Mouse (Mus musculus): ENCODE data around the gene Themis. TPM values are rescaled to one million over a fixed set of nuclear protein-coding genes. Genes with fewer than 3 reads are reported as not detected.

Themis gene
- polyA plus RNA-seq, 1 experiment from 2014 or later, result not detected

DNA sequence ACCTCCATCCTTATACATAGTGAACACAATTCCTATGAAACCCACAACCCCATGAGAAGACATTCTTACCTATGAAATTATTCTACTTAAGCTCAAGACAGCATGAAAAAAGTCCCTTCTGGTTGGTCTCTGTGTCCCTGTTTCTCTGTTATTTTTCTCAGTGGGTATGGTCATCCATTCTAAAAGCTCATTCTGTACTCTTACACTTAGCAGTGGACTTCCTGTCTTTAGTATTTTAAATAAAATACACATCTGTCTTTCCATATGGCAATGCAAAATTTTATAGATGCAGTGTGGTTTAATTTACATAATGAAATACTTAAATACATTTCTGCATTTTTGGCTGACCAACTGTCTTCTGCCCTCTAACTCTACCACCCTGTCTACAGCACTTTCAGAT, 30.0 kb downstream of the Themis start:
- DNase-seq (ENCODE audit: extremely low spot score, low spot score), result no peak
- Histone ChIP-seq H3K4me3 (no peak overlapping the region), H3K9me3 (no peaks in the 10 kb centered on the region), H3K4me1 (no peaks in the 10 kb centered on the region), H3K36me3 (replicated peaks) (no peaks in the 10 kb centered on the region), H3K27ac (no peak overlapping the region), H3K27me3 (ENCODE audit: poor library complexity, severe bottlenecking) (no peaks in the 10 kb centered on the region)

- WGBS, result 76% methylated on average over 3 of the region's 3 CpGs
- no peaks in the 10 kb centered on the region for H3K36me3 ChIP-seq (replicated peaks)
- H3K4me3 ChIP-seq, result no peak overlapping the region
- no peak overlapping the region for H3K27ac ChIP-seq
- H3K4me1 ChIP-seq, result no peaks in the 10 kb centered on the region
- no peak for DNase-seq (ENCODE audit: extremely low spot score, low spot score)
- H3K9me3 ChIP-seq, result no peaks in the 10 kb centered on the region
- no peaks in the 10 kb centered on the region for H3K27me3 ChIP-seq (ENCODE audit: poor library complexity, severe bottlenecking)
These were observed 53.7 kb downstream of the Themis start for GRCm38 (mm10) chr10:28721828-28722227.

DNA sequence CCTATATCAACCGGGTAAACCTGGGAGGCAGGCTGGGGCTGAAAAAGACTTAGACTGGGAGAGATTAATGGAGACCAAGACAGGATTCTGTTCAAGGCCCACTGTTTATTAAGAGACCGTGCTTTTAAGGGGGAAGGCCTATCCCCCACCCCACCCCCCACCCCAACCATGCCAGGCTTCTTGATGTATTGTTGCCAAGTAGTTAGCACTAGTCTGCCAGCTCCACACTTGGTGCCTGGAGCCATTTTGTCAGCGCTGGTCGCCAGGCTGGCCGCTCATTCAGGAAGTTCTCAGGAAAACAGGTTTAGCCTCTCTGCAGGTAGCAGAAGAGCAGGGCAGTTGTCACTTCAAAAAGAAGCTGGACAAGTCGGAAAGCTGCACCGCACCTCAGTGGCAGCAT, 55.1 kb downstream of the Themis start:
- Histone ChIP-seq H3K9me3 (no peaks in the 10 kb centered on the region), H3K27ac (no peak overlapping the region), H3K4me3 (no peak overlapping the region), H3K27me3 (ENCODE audit: poor library complexity, severe bottlenecking) (no peaks in the 10 kb centered on the region), H3K36me3 (replicated peaks) (no peaks in the 10 kb centered on the region), H3K4me1 (no peaks in the 10 kb centered on the region)
- WGBS, result 93% methylated on average over 7 of the region's 7 CpGs
- no peak for DNase-seq (ENCODE audit: extremely low spot score, low spot score)

DNA sequence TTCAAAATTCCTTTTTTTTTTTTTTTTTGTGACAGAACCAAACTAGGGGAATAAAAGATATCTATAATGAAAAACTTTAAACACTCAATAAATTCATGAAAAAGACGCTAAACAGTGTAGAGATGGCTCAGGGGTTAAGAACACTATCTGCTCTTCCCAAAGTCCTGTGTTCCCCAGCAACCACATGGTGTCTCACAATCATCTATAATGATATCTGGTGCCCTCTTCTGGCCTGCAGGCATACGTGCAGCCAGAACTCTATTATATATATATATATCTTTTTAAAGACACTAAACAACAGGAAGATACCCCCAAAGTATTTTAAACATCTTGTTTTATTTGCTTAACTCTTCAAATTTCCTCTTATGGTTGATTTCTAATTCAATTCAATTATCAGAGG, 62.0 kb downstream of the Themis start:
- Histone ChIP-seq H3K4me1 (no peaks in the 10 kb centered on the region), H3K27me3 (ENCODE audit: poor library complexity, severe bottlenecking) (no peaks in the 10 kb centered on the region), H3K9me3 (no peaks in the 10 kb centered on the region), H3K36me3 (replicated peaks) (no peaks in the 10 kb centered on the region), H3K4me3 (no peak overlapping the region), H3K27ac (no peak overlapping the region)
- 7% methylated on average over 2 of the region's 2 CpGs for WGBS
- DNase-seq (ENCODE audit: extremely low spot score, low spot score), result no peak

GRCm38 (mm10) chr10:28737953-28738352, 69.8 kb downstream of the Themis start:
- WGBS, result 91% methylated on average over 1 of the region's 1 CpGs
- Histone ChIP-seq H3K27me3 (ENCODE audit: poor library complexity, severe bottlenecking) (no peaks in the 10 kb centered on the region), H3K4me3 (no peak overlapping the region)

DNA sequence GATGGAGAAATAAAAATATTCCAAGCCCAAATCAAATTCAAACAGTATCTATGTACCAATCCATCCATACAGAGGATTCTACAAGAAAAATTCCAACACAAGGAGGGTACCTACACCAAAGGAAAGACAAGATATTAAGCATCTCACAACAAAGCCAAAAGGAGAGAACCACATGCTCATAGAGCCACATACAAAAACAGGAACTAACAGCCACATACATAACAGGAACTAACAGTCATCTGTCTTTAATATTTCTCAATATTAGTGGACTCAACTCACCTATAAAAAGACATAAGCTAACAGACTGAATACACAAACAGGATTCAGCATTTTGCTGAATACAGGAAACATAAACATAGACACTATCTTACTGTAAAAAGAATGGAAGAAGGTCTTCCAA, 78.3 kb downstream of the Themis start:
- no peaks in the 10 kb centered on the region for H3K36me3 ChIP-seq (replicated peaks)
- H3K9me3 ChIP-seq, result no peaks in the 10 kb centered on the region
- DNase-seq (ENCODE audit: extremely low spot score, low spot score), result no peak
- H3K27ac ChIP-seq, result no peak overlapping the region
- H3K4me1 ChIP-seq, result no peaks in the 10 kb centered on the region
- no peaks in the 10 kb centered on the region for H3K27me3 ChIP-seq (ENCODE audit: poor library complexity, severe bottlenecking)
- no peak overlapping the region for H3K4me3 ChIP-seq

More at GRCm38 (mm10) chr10:28737953-28738352, 69.8 kb downstream of the Themis start:
- Histone ChIP-seq H3K27ac (no peak overlapping the region), H3K9me3 (no peaks in the 10 kb centered on the region), H3K36me3 (replicated peaks) (no peaks in the 10 kb centered on the region), H3K4me1 (no peaks in the 10 kb centered on the region)
- no peak for DNase-seq (ENCODE audit: extremely low spot score, low spot score)

DNA sequence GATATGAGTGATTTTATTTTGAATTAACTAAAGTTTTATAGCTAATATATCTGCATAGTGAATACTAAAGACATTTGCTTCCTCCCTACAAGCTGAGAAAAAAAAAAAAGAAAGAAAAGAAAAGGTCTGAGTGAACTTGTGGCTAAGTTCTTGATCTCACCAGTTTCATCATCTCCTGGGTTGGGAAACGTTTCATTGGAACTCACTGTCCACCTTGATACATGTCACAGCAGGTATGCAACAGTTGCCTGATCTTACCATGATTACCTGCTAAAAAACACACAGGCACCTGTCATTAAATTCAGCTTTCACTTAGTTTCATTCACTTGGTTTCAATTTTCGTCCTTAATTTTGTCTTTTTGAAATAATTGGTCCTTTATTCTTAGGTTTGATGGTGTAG, 85.2 kb downstream of the Themis start:
- no peaks in the 10 kb centered on the region for H3K9me3 ChIP-seq
- H3K27ac ChIP-seq, result no peak overlapping the region
- no peak overlapping the region for H3K4me3 ChIP-seq
- H3K36me3 ChIP-seq (replicated peaks), result no peaks in the 10 kb centered on the region
- no peak for DNase-seq (ENCODE audit: extremely low spot score, low spot score)
- no peaks in the 10 kb centered on the region for H3K27me3 ChIP-seq (ENCODE audit: poor library complexity, severe bottlenecking)
- H3K4me1 ChIP-seq, result no peaks in the 10 kb centered on the region
- 75% methylated on average over 2 of the region's 2 CpGs for WGBS

- no peak for DNase-seq (ENCODE audit: extremely low spot score, low spot score)
- Histone ChIP-seq H3K27me3 (ENCODE audit: poor library complexity, severe bottlenecking) (no peaks in the 10 kb centered on the region), H3K4me1 (no peaks in the 10 kb centered on the region), H3K9me3 (no peaks in the 10 kb centered on the region), H3K4me3 (no peak overlapping the region), H3K27ac (no peak overlapping the region), H3K36me3 (replicated peaks) (no peaks in the 10 kb centered on the region)
These were observed 86.8 kb downstream of the Themis start for GRCm38 (mm10) chr10:28754927-28755326.

DNA sequence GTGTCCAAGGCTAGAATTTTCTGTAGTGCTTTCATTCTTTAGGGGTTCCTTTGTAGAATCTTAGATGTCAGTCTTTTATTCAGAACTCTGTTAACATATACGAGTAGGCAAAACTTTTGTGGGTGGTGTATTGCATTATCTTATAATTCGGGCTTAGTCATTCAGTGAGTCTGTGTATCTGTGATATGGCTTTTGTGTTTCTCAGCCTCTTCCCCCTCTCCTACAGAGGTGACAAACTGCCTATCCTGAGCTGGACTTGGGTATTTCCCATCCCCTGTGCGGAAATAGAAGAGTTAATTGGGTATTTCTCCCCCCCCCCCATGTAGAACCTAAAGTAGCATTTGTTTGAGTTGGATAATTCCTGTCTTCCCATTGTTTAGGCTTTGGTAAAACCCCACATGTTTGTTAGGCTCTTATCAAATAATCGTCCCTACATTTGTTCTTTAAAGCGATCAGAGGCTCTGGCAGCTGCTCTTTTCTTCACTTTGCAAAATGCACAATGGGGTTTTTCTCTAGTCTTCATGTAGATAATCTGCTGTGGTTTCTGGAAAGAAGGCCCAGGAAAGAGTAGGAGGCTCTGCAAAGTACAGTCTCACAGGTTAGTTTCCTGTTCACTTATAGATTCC, 108.7 kb downstream of the Themis start:
- no peak for DNase-seq (ENCODE audit: extremely low spot score, low spot score)
- no peak overlapping the region for H3K27ac ChIP-seq
- no peaks in the 10 kb centered on the region for H3K27me3 ChIP-seq (ENCODE audit: poor library complexity, severe bottlenecking)
- no peaks in the 10 kb centered on the region for H3K9me3 ChIP-seq
- WGBS, result 77% methylated on average over 5 of the region's 5 CpGs
- no peaks in the 10 kb centered on the region for H3K36me3 ChIP-seq (replicated peaks)
- H3K4me3 ChIP-seq, result no peak overlapping the region
- H3K4me1 ChIP-seq, result no peaks in the 10 kb centered on the region

- H3K27ac ChIP-seq, result no peak overlapping the region
- H3K4me1 ChIP-seq, result no peaks in the 10 kb centered on the region
- no peak overlapping the region for H3K4me3 ChIP-seq
- DNase-seq (ENCODE audit: extremely low spot score, low spot score), result no peak
- no peaks in the 10 kb centered on the region for H3K27me3 ChIP-seq (ENCODE audit: poor library complexity, severe bottlenecking)
- no peaks in the 10 kb centered on the region for H3K36me3 ChIP-seq (replicated peaks)
- WGBS, result 83% methylated on average over 4 of the region's 4 CpGs
- H3K9me3 ChIP-seq, result no peaks in the 10 kb centered on the region
These were observed 131.3 kb downstream of the Themis start for GRCm38 (mm10) chr10:28799469-28799868.

GRCm38 (mm10) chr10:28805160-28805559, 137.0 kb downstream of the Themis start:
- Histone ChIP-seq H3K36me3 (replicated peaks) (no peaks in the 10 kb centered on the region), H3K4me3 (no peak overlapping the region), H3K27ac (no peak overlapping the region), H3K4me1 (no peaks in the 10 kb centered on the region), H3K27me3 (ENCODE audit: poor library complexity, severe bottlenecking) (no peaks in the 10 kb centered on the region), H3K9me3 (no peaks in the 10 kb centered on the region)
- 88% methylated on average over 3 of the region's 3 CpGs for WGBS
- no peak for DNase-seq (ENCODE audit: extremely low spot score, low spot score)

DNA sequence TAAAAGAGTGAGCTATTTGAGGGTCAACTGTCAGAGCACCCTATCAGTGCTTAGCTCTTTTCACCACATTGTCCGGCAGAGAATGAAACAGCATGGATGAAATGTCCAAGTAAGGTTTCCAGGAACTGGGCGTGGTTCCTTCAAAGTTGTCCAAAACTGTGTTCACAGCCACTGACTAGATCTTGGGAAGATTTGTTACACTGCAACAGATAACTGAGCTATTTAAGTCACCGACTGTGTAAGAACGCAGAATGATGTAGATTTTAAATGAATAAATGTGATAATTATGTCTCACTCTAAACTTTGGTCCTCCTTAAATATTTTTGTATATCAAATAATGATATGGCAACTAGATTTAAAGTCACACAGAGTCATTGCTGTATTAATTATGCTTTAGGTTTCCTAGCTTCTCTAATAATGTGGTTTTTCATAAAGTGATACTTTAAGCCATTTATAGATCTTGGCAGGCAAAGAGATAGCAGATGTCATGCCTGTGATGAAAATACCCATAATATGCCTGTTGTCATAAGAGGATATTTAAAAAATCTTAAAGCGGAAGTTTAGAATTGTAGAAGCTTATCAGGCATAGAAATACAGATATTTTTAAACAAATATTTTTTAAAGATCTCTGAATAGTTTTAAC, 143.9 kb downstream of the Themis start:
- Histone ChIP-seq H3K36me3 (replicated peaks) (no peaks in the 10 kb centered on the region), H3K4me1 (no peaks in the 10 kb centered on the region), H3K9me3 (no peaks in the 10 kb centered on the region), H3K27ac (no peak overlapping the region), H3K4me3 (no peak overlapping the region), H3K27me3 (ENCODE audit: poor library complexity, severe bottlenecking) (no peaks in the 10 kb centered on the region)
- 92% methylated on average over 5 of the region's 5 CpGs for WGBS
- no peak for DNase-seq (ENCODE audit: extremely low spot score, low spot score)

DNA sequence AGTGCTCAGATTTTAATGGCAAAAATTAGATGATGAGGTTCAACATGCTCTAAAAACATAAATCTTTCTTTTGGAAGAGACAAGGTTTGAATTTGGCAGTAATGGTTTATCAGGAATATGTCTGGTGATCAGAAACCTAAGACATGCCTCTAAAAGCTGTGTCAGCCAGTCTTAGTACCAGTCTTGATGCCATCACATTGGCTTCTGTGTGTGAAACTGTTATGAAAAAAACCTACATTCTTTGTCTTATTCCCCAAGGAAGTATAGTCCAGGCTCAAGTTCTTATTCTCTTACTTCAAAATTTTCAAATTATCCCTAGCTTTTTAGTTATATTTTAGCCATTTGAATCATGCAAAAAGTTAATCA, 144.4 kb downstream of the Themis start:
- Histone ChIP-seq H3K27me3 (ENCODE audit: poor library complexity, severe bottlenecking) (no peaks in the 10 kb centered on the region), H3K27ac (no peak overlapping the region), H3K36me3 (replicated peaks) (no peaks in the 10 kb centered on the region), H3K9me3 (no peaks in the 10 kb centered on the region), H3K4me1 (no peaks in the 10 kb centered on the region), H3K4me3 (no peak overlapping the region)
- DNase-seq (ENCODE audit: extremely low spot score, low spot score), result no peak

GRCm38 (mm10) chr10:28816160-28816559, 148.0 kb downstream of the Themis start:
- no peak for DNase-seq (ENCODE audit: extremely low spot score, low spot score)
- Histone ChIP-seq H3K4me3 (no peak overlapping the region), H3K27me3 (ENCODE audit: poor library complexity, severe bottlenecking) (no peaks in the 10 kb centered on the region), H3K36me3 (replicated peaks) (no peaks in the 10 kb centered on the region), H3K27ac (no peak overlapping the region), H3K4me1 (no peaks in the 10 kb centered on the region), H3K9me3 (no peaks in the 10 kb centered on the region; the same call in 1 of the 2 replicates)
- WGBS, result 69% methylated on average over 4 of the region's 4 CpGs

Data from forebrain, embryonic 10.5 days (tissue).